Mouse (Mus musculus): Measurements from ENCODE around the gene Arg1. TPM values are rescaled to one million over a fixed set of nuclear protein-coding genes. Genes with fewer than 3 reads are reported as not detected.

Arg1 gene
- polyA plus RNA-seq, 1 experiment = 0.23 TPM

DNA sequence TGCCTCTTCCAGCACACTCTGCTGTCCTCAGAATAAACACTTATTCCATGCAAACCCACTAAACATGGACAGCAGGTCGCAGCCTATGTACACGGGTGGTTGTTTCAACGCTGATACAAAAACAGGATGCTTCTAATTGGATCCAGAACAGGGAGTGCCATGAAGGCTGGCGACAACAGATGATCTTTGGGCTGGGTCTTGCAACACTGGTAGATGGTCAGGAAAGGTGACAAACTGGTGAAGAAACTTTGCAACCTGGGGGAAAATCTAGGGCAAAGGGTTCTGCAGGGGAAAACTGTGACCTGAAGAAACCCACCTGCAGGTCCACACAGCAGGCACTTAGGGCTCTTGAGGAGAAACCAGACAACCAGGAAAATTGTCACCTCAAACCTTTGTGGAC, 4.3 kb downstream of the Arg1 start:
- TF ChIP-seq CTCF (IDR thresholded peaks at IDR 0.05; ENCODE audit: borderline replicate concordance, control insufficient read depth, extremely low read depth, insufficient read depth, low read length, poor library complexity) = no peak
- TF ChIP-seq POLR2A (IDR thresholded peaks at IDR 0.05; ENCODE audit: control insufficient read depth, extremely low read depth, insufficient read depth, low read length, poor library complexity) = no peak
- Histone ChIP-seq H3K27me3 (ENCODE audit: control insufficient read depth, insufficient read depth, low read length) (no peaks in the 10 kb centered on the region), H3K27ac (ENCODE audit: control insufficient read depth, insufficient read depth, low read length) (no peak overlapping the region), H3K4me1 (replicated peaks; ENCODE audit: control insufficient read depth, insufficient read depth, low read length) (no peaks in the 10 kb centered on the region), H3K36me3 (ENCODE audit: control insufficient read depth, insufficient read depth, low read length) (no peaks in the 10 kb centered on the region), H3K4me3 (ENCODE audit: control insufficient read depth, insufficient read depth, low read length) (no peak overlapping the region)
- DNase-seq = no peak
- WGBS = 92% methylated on average over 4 of the region's 4 CpGs

DNA sequence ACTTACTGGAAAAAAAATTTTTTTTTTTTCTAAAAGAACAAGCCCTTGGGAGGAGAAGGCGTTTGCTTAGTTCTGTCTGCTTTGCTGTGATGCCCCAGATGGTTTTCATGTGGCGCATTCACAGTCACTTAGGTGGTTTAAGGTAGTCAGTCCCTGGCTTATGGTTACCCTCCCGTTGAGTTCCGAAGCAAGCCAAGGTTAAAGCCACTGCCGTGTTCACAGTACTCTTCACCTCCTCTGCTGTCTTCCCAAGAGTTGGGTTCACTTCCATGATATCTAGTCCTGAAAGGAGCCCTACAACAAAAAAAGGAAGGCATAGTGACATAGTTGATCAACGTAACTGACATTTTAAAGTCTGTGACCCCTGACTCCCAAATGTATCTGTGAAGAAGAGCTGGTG, 11.8 kb downstream of the Arg1 start:
- TF ChIP-seq POLR2A (IDR thresholded peaks at IDR 0.05; ENCODE audit: control insufficient read depth, extremely low read depth, insufficient read depth, low read length, poor library complexity) (no peak), CTCF (IDR thresholded peaks at IDR 0.05; ENCODE audit: borderline replicate concordance, control insufficient read depth, extremely low read depth, insufficient read depth, low read length, poor library complexity) (no peak)
- WGBS = 96% methylated on average over 6 of the region's 6 CpGs

DNA sequence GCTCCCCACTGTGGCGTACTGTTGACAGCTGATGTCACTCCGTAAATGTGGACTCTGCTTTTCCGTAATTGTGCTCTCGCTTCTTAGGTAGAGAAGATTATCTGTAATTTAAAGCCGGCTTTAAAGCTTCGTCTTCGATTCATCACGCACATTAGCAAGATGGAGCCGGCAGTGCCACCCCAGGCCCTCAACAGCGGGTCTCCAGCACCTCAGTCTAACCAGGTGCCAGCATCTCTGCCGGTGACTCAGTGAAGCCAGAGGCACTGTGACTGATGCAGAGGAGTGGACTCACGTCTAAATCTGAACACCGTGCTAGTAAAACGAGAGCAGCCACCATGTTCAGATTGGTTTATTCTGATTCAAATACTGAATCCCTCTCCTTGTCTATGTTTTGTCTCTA, 14.7 kb downstream of the Arg1 start:
- Histone ChIP-seq H3K4me1 (replicated peaks; ENCODE audit: control insufficient read depth, insufficient read depth, low read length) (no peaks in the 10 kb centered on the region), H3K27me3 (ENCODE audit: control insufficient read depth, insufficient read depth, low read length) (no peaks in the 10 kb centered on the region), H3K27ac (ENCODE audit: control insufficient read depth, insufficient read depth, low read length) (no peak overlapping the region), H3K36me3 (ENCODE audit: control insufficient read depth, insufficient read depth, low read length) (peaks cover 48% of the 10 kb centered on the region), H3K4me3 (ENCODE audit: control insufficient read depth, insufficient read depth, low read length) (no peak overlapping the region)
- TF ChIP-seq POLR2A (IDR thresholded peaks at IDR 0.05; ENCODE audit: control insufficient read depth, extremely low read depth, insufficient read depth, low read length, poor library complexity) (no peak), CTCF (IDR thresholded peaks at IDR 0.05; ENCODE audit: borderline replicate concordance, control insufficient read depth, extremely low read depth, insufficient read depth, low read length, poor library complexity) (no peak)
- no peak for DNase-seq
- 98% methylated on average over 14 of the region's 14 CpGs for WGBS

More for the DNA sequence above, 11.8 kb downstream of the Arg1 start:
- DNase-seq = no peak
- H3K36me3 ChIP-seq (ENCODE audit: control insufficient read depth, insufficient read depth, low read length) = peaks cover 22% of the 10 kb centered on the region
- no peaks in the 10 kb centered on the region for H3K27me3 ChIP-seq (ENCODE audit: control insufficient read depth, insufficient read depth, low read length)
- H3K27ac ChIP-seq (ENCODE audit: control insufficient read depth, insufficient read depth, low read length) = no peak overlapping the region
- H3K4me1 ChIP-seq (replicated peaks; ENCODE audit: control insufficient read depth, insufficient read depth, low read length) = no peaks in the 10 kb centered on the region
- H3K4me3 ChIP-seq (ENCODE audit: control insufficient read depth, insufficient read depth, low read length) = no peak overlapping the region

DNA sequence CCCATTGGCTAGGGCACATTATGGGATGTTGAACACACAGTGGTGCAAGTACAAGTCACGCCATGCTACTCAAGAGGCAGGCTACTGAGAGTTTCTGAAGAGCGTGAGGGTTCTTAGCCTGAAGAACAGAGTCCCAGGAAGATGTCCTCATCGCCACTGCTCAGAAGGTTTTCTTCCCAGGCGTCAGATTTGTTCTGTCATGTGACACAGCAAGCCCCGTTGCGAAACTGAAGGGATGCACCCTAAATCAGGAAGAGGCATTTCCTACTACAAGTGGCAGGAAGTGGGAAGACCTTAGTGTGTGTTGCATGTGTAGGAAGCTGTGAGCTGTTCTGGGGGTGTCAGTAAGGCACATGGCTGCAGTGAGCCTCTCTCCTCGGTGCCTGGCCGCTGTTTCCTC, 16.1 kb downstream of the Arg1 start:
- no peak for DNase-seq
- 84% methylated on average over 8 of the region's 8 CpGs for WGBS

DNA sequence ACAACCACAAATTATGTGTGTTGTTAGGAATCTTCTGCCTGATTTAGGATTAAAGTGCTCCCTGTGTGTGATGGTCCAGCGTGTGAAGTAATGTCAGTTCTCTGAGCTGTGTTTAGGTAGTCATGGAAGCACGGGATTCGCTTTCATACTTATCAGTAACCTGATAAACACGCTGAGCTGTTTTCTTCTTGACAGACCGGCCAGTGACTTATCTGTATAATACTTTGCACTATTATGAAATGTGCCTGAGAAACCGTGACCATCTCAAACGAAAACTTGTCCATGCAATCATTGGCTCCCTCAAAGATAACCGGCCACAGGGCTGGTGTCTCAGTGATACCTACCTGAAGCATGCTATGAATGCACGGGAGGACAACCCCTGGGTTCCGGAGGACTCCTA, 21.7 kb downstream of the Arg1 start:
- WGBS = 97% methylated on average over 10 of the region's 10 CpGs
- DNase-seq = no peak
- Histone ChIP-seq H3K4me1 (replicated peaks; ENCODE audit: control insufficient read depth, insufficient read depth, low read length) (no peaks in the 10 kb centered on the region), H3K36me3 (ENCODE audit: control insufficient read depth, insufficient read depth, low read length) (peaks cover 89% of the 10 kb centered on the region), H3K27me3 (ENCODE audit: control insufficient read depth, insufficient read depth, low read length) (no peaks in the 10 kb centered on the region), H3K4me3 (ENCODE audit: control insufficient read depth, insufficient read depth, low read length) (no peak overlapping the region), H3K27ac (ENCODE audit: control insufficient read depth, insufficient read depth, low read length) (no peak overlapping the region)
- TF ChIP-seq CTCF (IDR thresholded peaks at IDR 0.05; ENCODE audit: borderline replicate concordance, control insufficient read depth, extremely low read depth, insufficient read depth, low read length, poor library complexity) (no peak), POLR2A (IDR thresholded peaks at IDR 0.05; ENCODE audit: control insufficient read depth, extremely low read depth, insufficient read depth, low read length, poor library complexity) (no peak)

More for the DNA sequence above, 16.1 kb downstream of the Arg1 start:
- Histone ChIP-seq H3K27ac (ENCODE audit: control insufficient read depth, insufficient read depth, low read length) (no peak overlapping the region), H3K4me1 (replicated peaks; ENCODE audit: control insufficient read depth, insufficient read depth, low read length) (no peaks in the 10 kb centered on the region), H3K27me3 (ENCODE audit: control insufficient read depth, insufficient read depth, low read length) (no peaks in the 10 kb centered on the region), H3K4me3 (ENCODE audit: control insufficient read depth, insufficient read depth, low read length) (no peak overlapping the region), H3K36me3 (ENCODE audit: control insufficient read depth, insufficient read depth, low read length) (peaks cover 60% of the 10 kb centered on the region)
- TF ChIP-seq POLR2A (IDR thresholded peaks at IDR 0.05; ENCODE audit: control insufficient read depth, extremely low read depth, insufficient read depth, low read length, poor library complexity) (no peak), CTCF (IDR thresholded peaks at IDR 0.05; ENCODE audit: borderline replicate concordance, control insufficient read depth, extremely low read depth, insufficient read depth, low read length, poor library complexity) (no peak)

DNA sequence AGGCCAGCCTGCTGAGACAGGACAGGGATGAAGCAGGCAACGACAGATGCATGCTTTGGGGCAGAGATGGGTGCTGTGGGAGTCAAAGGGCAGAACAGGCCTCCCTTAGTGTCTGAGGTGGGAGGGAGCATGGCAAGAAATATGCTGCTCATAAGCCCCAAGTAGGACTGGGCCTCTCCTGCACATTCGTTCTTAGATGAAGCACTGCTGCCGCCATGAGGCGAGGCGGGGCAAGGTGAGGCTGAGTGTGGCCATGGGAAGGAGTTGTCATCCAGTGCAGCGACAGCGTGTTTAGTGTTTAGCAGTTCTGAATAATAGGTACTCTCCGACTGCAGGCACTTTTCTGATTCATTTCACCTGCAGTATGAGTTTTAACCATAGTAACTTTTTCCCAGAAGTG, 31.4 kb downstream of the Arg1 start:
- H3K4me1 ChIP-seq (replicated peaks; ENCODE audit: control insufficient read depth, insufficient read depth, low read length) = no peaks in the 10 kb centered on the region
- no peak overlapping the region for H3K4me3 ChIP-seq (ENCODE audit: control insufficient read depth, insufficient read depth, low read length)
- TF ChIP-seq POLR2A (IDR thresholded peaks at IDR 0.05; ENCODE audit: control insufficient read depth, extremely low read depth, insufficient read depth, low read length, poor library complexity) = no peak
- no peaks in the 10 kb centered on the region for H3K27me3 ChIP-seq (ENCODE audit: control insufficient read depth, insufficient read depth, low read length)
- H3K36me3 ChIP-seq (ENCODE audit: control insufficient read depth, insufficient read depth, low read length) = peaks cover 92% of the 10 kb centered on the region
- 96% methylated on average over 8 of the region's 8 CpGs for WGBS
- H3K27ac ChIP-seq (ENCODE audit: control insufficient read depth, insufficient read depth, low read length) = no peak overlapping the region
- DNase-seq = peak; percentile 51

DNA sequence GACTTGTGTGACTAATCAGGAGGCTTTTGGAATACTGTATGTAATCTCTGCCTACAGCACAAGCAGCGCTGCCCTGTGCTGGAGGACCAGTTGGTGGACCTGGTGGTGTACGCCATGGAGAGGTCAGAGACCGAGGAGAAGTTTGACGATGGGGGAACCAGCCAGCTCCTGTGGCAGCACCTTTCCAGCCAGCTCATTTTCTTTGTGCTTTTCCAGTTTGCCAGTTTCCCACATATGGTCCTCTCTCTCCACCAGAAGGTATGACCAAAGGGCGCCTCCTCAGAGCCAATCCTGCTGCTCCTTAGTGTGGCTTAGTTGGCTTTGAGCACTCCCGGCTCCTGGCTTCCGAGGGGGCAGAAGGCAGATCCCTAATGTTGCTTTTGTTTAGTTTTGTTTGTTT, 38.9 kb downstream of the Arg1 start:
- Histone ChIP-seq H3K36me3 (ENCODE audit: control insufficient read depth, insufficient read depth, low read length) (peaks cover 44% of the 10 kb centered on the region), H3K4me3 (ENCODE audit: control insufficient read depth, insufficient read depth, low read length) (no peak overlapping the region), H3K27me3 (ENCODE audit: control insufficient read depth, insufficient read depth, low read length) (no peaks in the 10 kb centered on the region), H3K4me1 (replicated peaks; ENCODE audit: control insufficient read depth, insufficient read depth, low read length) (no peaks in the 10 kb centered on the region), H3K27ac (ENCODE audit: control insufficient read depth, insufficient read depth, low read length) (no peak overlapping the region)
- WGBS = 99% methylated on average over 7 of the region's 7 CpGs
- TF ChIP-seq CTCF (IDR thresholded peaks at IDR 0.05; ENCODE audit: borderline replicate concordance, control insufficient read depth, extremely low read depth, insufficient read depth, low read length, poor library complexity) = no peak
- TF ChIP-seq POLR2A (IDR thresholded peaks at IDR 0.05; ENCODE audit: control insufficient read depth, extremely low read depth, insufficient read depth, low read length, poor library complexity) = no peak
- no peak for DNase-seq

Measured in thymus, adult 2 months (tissue).